Mouse (Mus musculus) heart, embryonic 10.5 days (tissue): ENCODE data around the gene H2-T22. TPM values are rescaled to one million over a fixed set of nuclear protein-coding genes. Genes with fewer than 3 reads are reported as not detected.
A peak's percentile ranks its signal among the peaks of the same experiment; 100 is the strongest.

ENCODE experiments used
- DNase-seq: peaks from one replicate; pipeline ENCODE4 v3.0.0-alpha.2; 2017; ENCODE audit warnings: low spot score
- H3K27ac ChIP-seq: fragments of 300-500 bp; sonication (generic); 2 replicates; pipeline ENCODE4 v1.5.1; 2016; ENCODE audit warnings: mild to moderate bottlenecking
- H3K27me3 ChIP-seq: fragments of 300-500 bp; sonication (generic); 2 replicates; pipeline ENCODE4 v1.6.1; 2016; ENCODE audit warnings: mild to moderate bottlenecking; ENCODE audit not compliant: poor library complexity, insufficient read depth, severe bottlenecking
- H3K36me3 ChIP-seq: fragments of 300-500 bp; sonication (generic); 2 replicates; pipeline ENCODE4 v1.6.1; 2016; ENCODE audit warnings: mild to moderate bottlenecking, moderate library complexity
- H3K4me1 ChIP-seq: fragments of 300-500 bp; sonication (generic); 2 replicates; pipeline ENCODE4 v1.6.1; 2016; ENCODE audit warnings: mild to moderate bottlenecking
- H3K4me3 ChIP-seq: fragments of 300-500 bp; sonication (generic); 2 replicates; pipeline ENCODE4 v1.5.1; 2016; ENCODE audit warnings: mild to moderate bottlenecking, moderate library complexity
- H3K9me3 ChIP-seq: fragments of 300-500 bp; sonication (generic); 2 replicates; pipeline ENCODE4 v1.6.1; 2016; ENCODE audit warnings: mild to moderate bottlenecking, moderate library complexity
- WGBS: fragments of 180-500 bp; shearing (Covaris S2); methylation state at CpG from one replicate; pipeline ENCODE4 v1.1.7; 2016; 5-methylcytosine and 5-hydroxymethylcytosine counted together
- polyA plus RNA-seq: library from polyadenylated mRNA; unstranded; fragments of >200 nt; fragmentation: Nextera tagmentation; extraction: Ambion mirVana; gene quantifications from 2 replicates; pipeline ENCODE4 v1.2.1, GENCODE M21; 2016

The H2-T22 gene
- polyA plus RNA-seq, 1 experiment from 2014 or later = 7.2 TPM

DNA sequence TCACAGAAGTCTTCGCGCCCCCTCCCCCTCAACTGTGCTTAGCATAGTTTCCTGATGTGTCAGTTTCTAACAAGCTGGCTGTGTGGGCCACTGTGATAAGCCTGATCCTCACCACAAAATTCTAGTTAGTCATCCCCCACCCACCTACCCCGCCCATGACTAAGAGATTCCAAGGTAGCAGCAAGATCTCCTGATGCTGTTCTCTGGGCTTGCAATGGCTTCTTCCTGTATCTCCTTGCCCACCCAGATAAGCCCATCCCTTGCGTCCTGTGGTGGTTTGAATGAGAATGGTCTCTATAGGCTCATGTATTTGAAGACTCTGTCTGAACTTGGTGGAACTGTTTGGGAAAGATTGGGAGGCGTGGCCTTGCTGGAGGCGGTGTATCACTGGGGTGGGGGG lies 40.6 kb downstream of the H2-T22 start:
- Histone ChIP-seq H3K27ac (no peak overlapping the region), H3K9me3 (no peaks in the 10 kb centered on the region), H3K4me3 (no peak overlapping the region), H3K27me3 (no peaks in the 10 kb centered on the region), H3K36me3 (peaks cover 10% of the 10 kb centered on the region; the same call in 1 of the 2 replicates), H3K4me1 (peaks cover 8% of the 10 kb centered on the region; the same call in 1 of the 2 replicates)
- peak; percentile 90 for DNase-seq
- WGBS = 89% methylated on average over 6 of the region's 6 CpGs

DNA sequence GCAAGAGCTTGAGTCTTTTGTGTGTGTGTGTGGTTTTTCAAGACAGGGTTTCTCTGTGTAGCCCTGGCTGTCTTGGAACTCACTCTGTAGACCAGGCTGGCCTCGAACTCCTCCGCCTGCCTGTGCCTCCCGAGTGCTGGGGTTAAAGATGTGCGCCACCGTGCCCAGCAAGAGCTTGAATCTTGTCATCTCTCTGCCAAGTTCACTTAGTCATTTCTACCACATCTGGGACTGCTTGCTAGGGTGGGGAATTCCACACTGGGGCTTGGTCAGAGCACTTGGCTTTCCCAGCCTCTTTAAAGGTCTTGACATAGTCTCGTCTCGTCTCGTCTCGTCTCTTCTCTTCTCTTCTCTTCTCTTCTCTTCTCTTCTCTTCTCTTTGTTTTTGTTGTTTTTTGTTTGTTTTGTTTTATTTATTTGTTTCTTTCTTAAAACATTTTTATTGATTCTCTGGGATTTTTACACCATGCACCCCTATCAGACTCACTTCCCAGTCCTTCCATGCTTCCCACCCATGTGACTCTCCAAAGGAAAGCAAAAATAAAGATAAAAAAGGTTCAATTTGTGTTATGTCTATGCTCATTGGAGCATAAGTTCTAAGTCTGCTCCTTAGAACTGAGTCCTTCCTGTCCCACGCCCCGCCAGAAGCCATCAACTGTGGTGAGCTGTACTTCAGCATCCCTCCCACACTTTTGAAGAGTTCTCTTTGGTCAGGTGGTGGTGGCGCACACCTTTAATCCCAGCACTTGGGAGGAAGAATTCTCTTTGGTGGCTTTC lies 41.2 kb downstream of the H2-T22 start:
- peaks cover 8% of the 10 kb centered on the region; the same call in 1 of the 2 replicates for H3K4me1 ChIP-seq
- H3K27me3 ChIP-seq = no peaks in the 10 kb centered on the region
- 92% methylated on average over 12 of the region's 12 CpGs for WGBS
- no peaks in the 10 kb centered on the region for H3K9me3 ChIP-seq
- no peak overlapping the region for H3K27ac ChIP-seq
- DNase-seq = no peak
- H3K36me3 ChIP-seq = peaks cover 6% of the 10 kb centered on the region; the same call in 1 of the 2 replicates
- H3K4me3 ChIP-seq = no peak overlapping the region

DNA sequence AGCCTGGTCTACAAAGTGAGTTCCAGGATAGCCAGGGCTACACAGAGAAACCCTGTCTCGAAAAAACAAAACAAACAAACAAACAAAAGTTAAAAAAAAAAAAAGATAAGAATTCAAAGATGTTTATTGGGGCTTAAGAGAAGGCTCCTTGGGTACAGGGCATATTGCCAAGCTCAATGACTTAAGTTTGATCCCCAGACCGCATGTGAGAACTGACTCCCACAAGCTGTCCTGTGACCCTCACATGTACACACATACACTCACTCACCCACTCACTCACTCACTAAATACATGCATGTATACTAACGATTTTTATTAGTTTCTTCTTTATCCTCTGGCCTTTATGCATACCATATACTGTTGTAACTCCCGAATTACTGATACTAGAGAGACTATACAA lies 42.2 kb downstream of the H2-T22 start:
- 88% methylated on average over 4 of the region's 4 CpGs for WGBS
- no peak overlapping the region for H3K27ac ChIP-seq

DNA sequence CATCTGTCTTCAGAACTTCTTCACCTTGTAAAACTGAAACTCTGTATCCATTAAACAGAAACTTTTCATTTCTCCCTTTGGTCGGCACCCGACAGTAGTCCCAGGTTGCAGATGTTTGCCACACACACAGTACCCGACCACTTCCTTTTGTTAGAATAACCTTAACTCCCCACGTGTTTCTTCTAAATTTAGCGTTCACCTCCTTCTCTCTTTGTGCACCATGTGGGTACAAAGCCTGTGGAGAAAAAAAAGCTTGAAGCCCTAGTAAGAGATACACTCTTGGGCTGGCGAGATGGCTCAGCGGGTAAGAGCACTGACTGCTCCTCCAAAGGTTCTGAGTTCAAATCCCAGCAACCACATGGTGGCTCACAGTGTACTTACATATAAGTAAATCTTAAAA lies 43.2 kb downstream of the H2-T22 start:
- Histone ChIP-seq H3K4me3 (no peak overlapping the region), H3K9me3 (no peaks in the 10 kb centered on the region), H3K27ac (no peak overlapping the region), H3K36me3 (no peaks in the 10 kb centered on the region), H3K27me3 (no peaks in the 10 kb centered on the region), H3K4me1 (peaks cover 14% of the 10 kb centered on the region)
- no peak for DNase-seq
- WGBS = 85% methylated on average over 7 of the region's 7 CpGs

More for the DNA sequence above, 42.2 kb downstream of the H2-T22 start:
- H3K27me3 ChIP-seq = no peaks in the 10 kb centered on the region
- H3K4me1 ChIP-seq = peaks cover 11% of the 10 kb centered on the region
- H3K36me3 ChIP-seq = no peaks in the 10 kb centered on the region
- no peaks in the 10 kb centered on the region for H3K9me3 ChIP-seq
- no peak for DNase-seq
- H3K4me3 ChIP-seq = no peak overlapping the region

DNA sequence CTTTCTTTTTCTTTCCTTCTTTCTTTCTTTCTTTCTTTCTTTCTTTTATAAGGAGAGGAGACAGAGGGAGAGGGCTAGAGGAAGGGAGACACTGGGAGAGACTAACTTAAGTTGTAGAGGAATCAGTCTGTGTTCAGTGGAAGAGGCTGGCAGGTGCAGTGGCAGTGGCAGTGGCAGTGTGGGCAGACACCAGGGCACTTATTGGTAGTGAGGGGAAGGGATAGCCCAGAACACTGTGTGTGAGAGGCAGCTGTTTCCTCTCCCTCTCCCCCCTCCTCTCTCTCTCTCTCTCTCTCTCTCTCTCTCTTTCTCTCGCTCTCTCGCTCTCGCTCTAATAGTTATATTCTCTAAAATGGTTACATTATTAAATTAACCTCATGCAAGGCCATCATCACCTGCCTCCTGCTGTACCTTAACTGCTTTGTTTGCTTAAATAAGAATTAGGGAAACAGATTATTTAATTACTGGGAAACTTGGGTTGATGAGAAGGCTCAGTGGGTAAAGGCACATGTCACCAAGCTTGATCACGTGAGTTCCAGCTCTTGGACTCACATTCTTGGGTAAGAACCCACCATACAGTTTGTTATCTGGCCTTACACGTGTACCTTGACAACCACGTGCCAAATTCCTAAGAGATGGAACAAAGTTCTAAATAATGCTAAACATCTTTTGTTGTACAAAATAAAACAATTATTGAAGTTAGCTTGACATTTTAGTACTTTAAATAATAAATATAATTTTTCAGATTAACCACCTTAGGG lies 43.8 kb downstream of the H2-T22 start:
- Histone ChIP-seq H3K4me3 (no peak overlapping the region), H3K27ac (no peak overlapping the region), H3K9me3 (no peaks in the 10 kb centered on the region), H3K36me3 (no peaks in the 10 kb centered on the region), H3K4me1 (peaks cover 14% of the 10 kb centered on the region), H3K27me3 (no peaks in the 10 kb centered on the region)
- WGBS = 84% methylated on average over 6 of the region's 6 CpGs
- DNase-seq = no peak

DNA sequence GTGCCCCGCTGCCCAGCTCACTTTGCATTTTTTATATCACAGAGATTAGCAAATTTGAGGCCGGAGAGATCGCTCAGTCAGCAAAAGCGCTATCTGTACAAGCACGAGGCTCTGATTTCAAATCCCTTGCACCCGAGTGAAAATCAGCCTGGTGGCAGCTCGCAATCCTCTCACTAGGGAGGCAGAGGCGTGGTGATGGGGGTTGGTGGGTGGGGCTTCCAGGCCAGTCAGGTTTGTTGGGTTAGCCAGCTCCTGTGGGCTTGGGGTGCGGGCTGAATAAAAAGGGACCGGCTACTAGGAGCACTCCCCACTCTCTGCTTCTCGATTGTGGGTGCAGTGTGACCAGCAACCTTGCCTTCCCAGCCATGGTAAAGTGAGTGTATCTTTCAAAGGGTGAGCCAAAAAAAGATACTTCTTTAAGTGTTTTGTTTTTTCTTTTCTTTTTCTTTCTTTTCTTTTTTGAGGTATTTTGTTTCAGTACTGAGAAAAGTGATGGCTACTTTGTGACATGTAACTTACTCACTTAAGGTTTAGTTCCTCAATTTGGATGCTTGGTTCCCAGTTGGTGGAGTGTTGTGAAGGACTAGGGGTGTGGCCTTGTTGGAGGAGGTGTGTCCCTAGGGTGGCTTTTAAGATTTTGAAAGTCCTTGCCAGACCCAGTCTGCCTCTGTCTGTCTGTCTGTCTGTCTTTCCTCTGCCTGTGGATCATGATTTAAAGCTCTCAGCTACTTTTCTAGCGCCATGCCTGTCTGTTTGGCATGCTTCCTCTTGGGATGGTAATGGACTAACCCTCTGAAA lies 44.6 kb downstream of the H2-T22 start:
- 59% methylated on average over 12 of the region's 12 CpGs for WGBS
- no peaks in the 10 kb centered on the region for H3K36me3 ChIP-seq
- H3K4me1 ChIP-seq = peaks cover 14% of the 10 kb centered on the region
- DNase-seq = no peak
- H3K27me3 ChIP-seq = no peaks in the 10 kb centered on the region
- H3K4me3 ChIP-seq = no peak overlapping the region
- no peak overlapping the region for H3K27ac ChIP-seq
- no peaks in the 10 kb centered on the region for H3K9me3 ChIP-seq

DNA sequence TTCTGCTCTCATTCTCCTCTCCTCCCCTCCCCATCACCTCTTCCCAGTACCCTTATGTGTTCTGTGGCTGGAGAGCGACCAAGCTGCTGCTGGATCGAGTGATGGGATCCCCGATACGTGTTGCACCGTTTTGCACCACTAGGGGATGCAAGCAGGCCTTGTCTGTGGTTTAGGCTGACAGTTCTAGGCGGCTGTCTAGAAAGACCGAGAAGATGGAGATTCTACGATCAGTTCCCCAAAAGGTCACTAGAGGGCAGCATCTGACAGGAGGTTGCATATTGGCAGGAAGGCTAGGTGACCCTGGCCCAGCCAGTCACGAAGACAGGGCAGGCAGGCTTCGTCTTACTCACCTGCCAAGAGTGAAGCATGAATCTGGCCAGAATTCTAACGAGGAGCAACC lies 45.6 kb downstream of the H2-T22 start:
- no peak overlapping the region for H3K27ac ChIP-seq
- no peak overlapping the region for H3K4me3 ChIP-seq
- peak; percentile 96 for DNase-seq
- H3K4me1 ChIP-seq = peaks cover 15% of the 10 kb centered on the region
- H3K36me3 ChIP-seq = no peaks in the 10 kb centered on the region
- H3K9me3 ChIP-seq = no peaks in the 10 kb centered on the region
- 5% methylated on average over 11 of the region's 11 CpGs for WGBS
- no peaks in the 10 kb centered on the region for H3K27me3 ChIP-seq

DNA sequence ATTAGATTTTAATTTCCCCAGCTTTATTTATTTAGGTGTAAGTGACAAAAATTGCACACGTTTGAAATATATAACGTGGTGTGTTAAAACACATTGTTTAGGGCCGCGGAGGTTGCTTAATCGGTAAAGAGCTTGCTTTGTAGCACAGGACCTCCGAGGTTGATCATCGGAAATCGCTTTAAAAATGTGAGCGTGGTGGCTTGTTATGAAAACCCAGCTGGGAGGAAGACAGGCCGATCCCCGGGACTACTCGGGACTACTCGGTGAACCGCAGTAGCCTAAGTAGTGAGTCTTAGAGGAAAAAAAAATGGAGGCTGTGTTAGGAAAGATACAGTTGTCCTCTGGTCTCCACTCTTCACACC lies 47.7 kb downstream of the H2-T22 start:
- peaks cover 19% of the 10 kb centered on the region for H3K4me1 ChIP-seq
- no peaks in the 10 kb centered on the region for H3K9me3 ChIP-seq
- no peaks in the 10 kb centered on the region for H3K27me3 ChIP-seq
- H3K4me3 ChIP-seq = peak overlapping the region; percentile 70
- H3K36me3 ChIP-seq = 0 out of 2 replicates have a peak, but pooled peaks cover 2% of the 10 kb centered on the region
- peak overlapping the region; percentile 68 for H3K27ac ChIP-seq
- 4% methylated on average over 14 of the region's 14 CpGs for WGBS
- no peak for DNase-seq

DNA sequence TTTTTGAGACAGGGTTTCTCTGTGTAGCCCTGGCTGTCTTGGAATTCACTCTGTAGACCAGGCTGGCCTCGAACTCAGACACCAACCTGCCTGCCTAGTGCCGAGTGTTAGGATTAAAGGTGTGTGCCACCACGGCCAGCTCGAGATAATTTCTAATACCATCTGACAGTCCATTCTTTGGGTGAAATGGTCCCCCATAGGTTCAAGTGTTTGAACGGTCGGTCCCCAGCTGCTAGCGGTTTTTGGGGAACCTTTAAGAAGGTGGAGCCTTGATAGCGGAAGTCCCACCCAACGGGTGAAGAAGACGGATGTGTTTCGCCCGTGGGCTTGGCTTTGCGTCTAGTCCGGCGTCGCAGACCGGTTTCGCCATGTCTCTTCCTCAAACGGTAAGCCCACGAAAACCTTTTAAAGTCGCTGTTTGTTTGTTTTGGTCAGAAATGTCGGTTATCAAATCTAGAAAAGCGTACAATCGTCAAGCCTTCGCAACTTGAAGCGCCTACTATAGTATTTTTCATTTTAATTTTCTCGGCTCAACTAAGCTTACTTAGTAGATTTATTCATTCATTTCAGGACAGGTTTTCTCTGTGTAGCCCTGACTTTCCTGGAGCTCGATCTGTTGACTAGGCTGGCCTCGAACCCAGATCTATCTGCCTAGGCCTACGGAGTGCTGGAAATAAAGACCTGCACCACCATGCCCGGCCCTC lies 48.2 kb downstream of the H2-T22 start:
- peak overlapping the region; percentile 68 for H3K27ac ChIP-seq

DNA sequence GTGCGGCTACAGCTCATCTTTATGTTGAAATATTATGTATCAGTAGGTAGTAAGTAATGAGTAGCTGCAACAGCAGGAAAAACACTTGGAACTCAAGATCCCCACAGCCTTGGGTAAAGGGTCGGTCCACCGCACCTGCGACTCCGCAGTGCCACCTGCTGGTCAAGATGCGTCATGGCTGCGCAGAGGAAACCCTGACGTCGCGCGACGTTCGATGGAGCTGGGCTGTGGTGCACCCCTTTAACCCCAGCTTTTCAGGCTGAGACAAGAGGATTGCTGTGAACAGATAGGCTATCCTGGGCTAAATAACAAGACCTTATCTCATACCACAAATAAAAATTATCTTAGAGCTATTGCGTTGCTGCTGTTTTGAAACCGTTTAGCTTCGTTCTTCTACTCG lies 48.9 kb downstream of the H2-T22 start:
- H3K9me3 ChIP-seq = no peaks in the 10 kb centered on the region
- 6% methylated on average over 17 of the region's 17 CpGs for WGBS
- peaks cover 13% of the 10 kb centered on the region for H3K36me3 ChIP-seq
- DNase-seq = peak; percentile 93
- no peak overlapping the region for H3K27ac ChIP-seq
- H3K4me1 ChIP-seq = peaks cover 19% of the 10 kb centered on the region
- no peaks in the 10 kb centered on the region for H3K27me3 ChIP-seq
- H3K4me3 ChIP-seq = peak overlapping the region; percentile 70

More for the DNA sequence above, 48.2 kb downstream of the H2-T22 start:
- WGBS = 5% methylated on average over 31 of the region's 31 CpGs
- H3K4me1 ChIP-seq = peaks cover 19% of the 10 kb centered on the region
- no peaks in the 10 kb centered on the region for H3K9me3 ChIP-seq
- H3K27me3 ChIP-seq = no peaks in the 10 kb centered on the region
- DNase-seq = peak; percentile 93
- peak overlapping the region; percentile 70 for H3K4me3 ChIP-seq
- peaks cover 7% of the 10 kb centered on the region for H3K36me3 ChIP-seq

DNA sequence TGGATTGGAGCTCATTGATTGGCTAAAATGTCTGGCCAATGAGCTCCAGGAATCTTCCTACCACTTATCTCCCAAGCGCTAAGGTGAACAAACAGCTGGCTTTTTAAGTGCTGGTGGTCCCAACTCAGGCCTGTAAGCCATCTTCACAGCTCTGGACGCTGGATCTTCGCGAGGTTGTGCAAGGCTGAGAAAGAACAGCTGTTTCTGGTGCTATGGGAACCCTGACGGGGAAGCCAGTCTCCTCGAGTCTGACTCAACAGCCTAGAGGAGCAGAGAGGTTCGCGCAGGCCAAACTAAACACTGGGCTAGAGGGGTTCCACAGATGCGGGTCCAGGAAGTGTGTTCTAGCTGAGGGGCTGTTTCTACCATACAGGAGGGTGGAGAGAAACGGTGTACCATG lies 50.8 kb downstream of the H2-T22 start:
- Histone ChIP-seq H3K4me3 (no peak overlapping the region), H3K36me3 (peaks cover 32% of the 10 kb centered on the region), H3K27me3 (no peaks in the 10 kb centered on the region), H3K9me3 (no peaks in the 10 kb centered on the region), H3K4me1 (peaks cover 11% of the 10 kb centered on the region), H3K27ac (no peak overlapping the region)
- 39% methylated on average over 10 of the region's 10 CpGs for whole genome bisulfite sequencing
- no peak for DNase-seq
